Mouse (Mus musculus) ovary, postnatal 14 days (tissue): ENCODE data around the gene Bmp6.

Experiments
- DNase-seq: peaks from one replicate; pipeline ENCODE4 v3.0.0; 2022; ENCODE audit warnings: low spot score

Bmp6 gene

DNA sequence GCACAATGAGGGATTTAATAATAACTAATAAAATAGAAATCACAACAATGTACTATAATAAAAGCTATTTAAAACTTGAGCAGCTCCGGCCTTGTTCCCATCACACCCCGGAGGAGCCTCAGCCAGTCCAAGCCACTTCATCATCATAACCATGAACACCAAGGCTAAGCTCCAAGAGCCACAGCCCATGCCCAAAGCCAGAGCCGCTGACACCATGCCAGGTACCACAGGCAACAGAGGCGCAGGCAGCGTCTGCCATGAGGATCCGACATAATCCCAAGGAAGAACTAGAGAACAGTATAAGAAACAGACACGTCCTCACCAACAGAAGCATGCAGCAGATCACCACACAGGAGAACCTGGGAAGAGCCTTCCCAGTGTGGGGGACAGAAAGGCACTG, 169.0 kb downstream of the Bmp6 start:
- DNase-seq: no peak

GRCm38 (mm10) chr13:38515431-38515830, 170.5 kb downstream of the Bmp6 start:
- no peak for DNase-seq

DNA sequence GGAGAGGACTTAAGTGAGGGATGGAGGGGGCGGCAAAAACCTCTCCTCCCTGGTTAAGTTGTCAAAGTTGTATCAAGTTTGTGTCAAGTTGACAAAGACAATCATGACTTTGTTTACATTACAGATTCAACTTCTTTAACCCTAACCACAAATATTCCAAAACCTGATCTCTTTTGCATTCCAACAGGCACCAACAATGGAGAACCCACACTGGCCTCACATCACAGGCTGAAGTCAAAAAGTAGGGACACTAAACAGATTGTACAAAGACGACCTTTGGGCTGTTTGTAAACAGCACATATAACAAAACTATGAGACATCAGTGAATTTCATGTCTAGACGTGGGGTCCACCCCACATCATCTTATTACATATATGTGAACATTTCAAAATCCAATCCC, 170.9 kb downstream of the Bmp6 start:
- DNase-seq: no peak

- no peak for DNase-seq
These were observed 171.7 kb downstream of the Bmp6 start for GRCm38 (mm10) chr13:38516582-38516981.

- no peak for DNase-seq
These were observed 175.4 kb downstream of the Bmp6 start for GRCm38 (mm10) chr13:38520299-38520698.

GRCm38 (mm10) chr13:38522056-38522654, 177.2 kb downstream of the Bmp6 start:
- DNase-seq: no peak

GRCm38 (mm10) chr13:38523231-38523630, 178.3 kb downstream of the Bmp6 start:
- no peak for DNase-seq

DNA sequence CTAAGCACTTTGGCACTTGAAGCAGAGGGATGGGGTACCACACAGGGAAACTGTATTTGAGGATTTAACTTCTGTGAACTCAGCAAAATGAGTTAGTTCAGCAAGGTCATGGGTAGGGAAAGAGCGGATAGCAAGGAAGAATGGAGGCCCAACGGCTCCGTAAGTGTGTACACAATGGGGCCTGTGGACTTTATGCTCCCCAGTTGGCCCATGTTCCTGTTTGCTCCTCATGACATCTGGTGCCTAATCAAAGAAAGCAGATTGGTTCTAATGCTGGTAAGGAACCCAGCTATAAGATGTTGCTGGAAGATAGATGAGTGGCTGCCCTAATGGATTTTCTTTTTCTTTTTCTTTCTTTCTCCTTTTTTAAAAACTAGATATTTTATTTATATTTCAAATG, 180.4 kb downstream of the Bmp6 start:
- no peak for DNase-seq

- DNase-seq: no peak
These were observed 181.2 kb downstream of the Bmp6 start for GRCm38 (mm10) chr13:38526116-38526515.

- DNase-seq: no peak
These were observed 182.3 kb downstream of the Bmp6 start for GRCm38 (mm10) chr13:38527041-38527796.

DNA sequence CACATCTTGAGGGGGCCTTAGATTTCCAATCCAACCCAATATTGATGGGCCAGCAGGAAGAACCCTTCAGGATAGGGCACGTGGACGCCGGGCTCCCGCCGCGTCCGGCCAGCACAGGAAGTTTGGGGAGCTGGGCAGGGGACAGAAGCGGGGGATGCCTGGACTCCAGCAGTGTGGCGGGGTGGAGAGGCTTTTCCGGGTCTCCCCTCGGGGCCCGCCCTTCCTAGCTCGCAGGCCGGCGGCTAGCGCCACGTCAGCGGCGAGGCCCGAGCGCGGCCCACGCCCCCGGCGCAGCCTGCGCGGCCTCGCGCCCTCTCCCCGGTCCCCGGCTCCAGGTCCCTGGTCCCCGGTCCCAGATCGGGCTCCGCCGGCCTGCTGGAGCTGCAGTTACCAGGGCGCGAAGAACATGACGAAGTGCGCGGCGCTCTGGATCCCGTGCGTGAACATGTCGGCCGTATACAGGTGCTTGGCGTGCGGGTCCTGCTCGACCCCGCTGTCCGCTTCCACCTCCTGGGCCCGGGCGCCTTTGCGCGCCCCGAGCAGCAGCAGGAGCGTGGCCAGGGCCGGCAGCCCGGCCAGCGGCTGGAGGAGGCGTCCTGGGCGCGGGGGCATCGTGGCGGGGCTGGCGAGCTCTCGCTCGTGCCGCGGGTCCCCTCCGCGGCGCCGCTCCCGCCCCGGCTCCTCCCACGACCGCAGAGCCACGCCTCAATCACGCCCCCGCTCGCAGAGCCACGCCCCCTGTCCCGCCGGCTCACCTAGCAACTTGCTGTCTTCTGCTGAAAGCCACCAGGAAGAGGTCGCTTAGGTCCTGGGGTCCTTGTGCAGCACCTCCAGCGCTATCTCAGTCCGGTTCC, 183.1 kb downstream of the Bmp6 start:
- peak; percentile 84 for DNase-seq

GRCm38 (mm10) chr13:38528687-38529294, 183.9 kb downstream of the Bmp6 start, which contains the start of gene Txndc5:
Gene Txndc5, minus strand, starts transcription at chr13:38528824.
- DNase-seq: no peak

GRCm38 (mm10) chr13:38529576-38529975, 184.7 kb downstream of the Bmp6 start:
- no peak for DNase-seq

DNA sequence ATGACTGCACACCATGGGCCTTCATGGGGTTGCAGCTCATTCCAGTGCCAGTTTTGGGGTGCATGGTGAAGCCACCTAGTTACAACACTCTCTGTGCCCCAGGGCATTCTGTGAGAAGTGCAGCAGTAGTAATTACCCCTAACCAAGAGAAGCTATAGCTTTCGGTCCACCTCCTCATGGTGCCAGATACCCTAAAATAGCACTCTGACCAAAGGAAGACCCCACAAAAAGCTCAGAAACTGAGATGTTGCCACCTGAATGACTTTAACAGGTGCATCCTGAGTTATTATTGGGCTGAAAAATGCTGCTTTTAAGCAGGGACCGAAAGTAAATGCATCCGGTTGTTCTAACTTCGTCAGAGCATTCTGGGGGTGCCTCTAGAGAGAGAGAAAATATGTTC, 186.6 kb downstream of the Bmp6 start:
- no peak for DNase-seq

GRCm38 (mm10) chr13:38533461-38533860, 188.6 kb downstream of the Bmp6 start:
- no peak for DNase-seq

GRCm38 (mm10) chr13:38534016-38534415, 189.1 kb downstream of the Bmp6 start:
- no peak for DNase-seq

DNA sequence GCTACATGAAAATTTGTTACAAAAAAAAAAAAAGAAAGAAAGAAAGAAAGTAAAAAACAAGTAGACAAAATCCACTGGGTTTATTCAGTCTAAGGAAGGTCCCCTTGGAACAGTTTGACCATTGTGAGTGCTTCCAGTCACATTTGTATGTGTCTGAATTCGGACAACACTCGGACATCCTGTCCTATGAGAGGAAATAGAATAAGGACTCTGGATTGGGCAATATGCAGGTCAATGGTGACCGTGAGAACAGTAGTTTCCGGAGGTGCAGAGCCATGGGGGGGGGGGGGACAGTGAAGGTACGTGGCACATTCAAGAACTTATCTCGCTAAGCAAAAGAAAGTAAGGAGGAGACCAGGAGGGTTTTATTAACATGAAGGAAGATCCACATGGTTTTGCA, 189.8 kb downstream of the Bmp6 start:
- no peak for DNase-seq

GRCm38 (mm10) chr13:38537521-38537920, 192.6 kb downstream of the Bmp6 start:
- no peak for DNase-seq

GRCm38 (mm10) chr13:38539192-38539900, 194.4 kb downstream of the Bmp6 start:
- DNase-seq: no peak

DNA sequence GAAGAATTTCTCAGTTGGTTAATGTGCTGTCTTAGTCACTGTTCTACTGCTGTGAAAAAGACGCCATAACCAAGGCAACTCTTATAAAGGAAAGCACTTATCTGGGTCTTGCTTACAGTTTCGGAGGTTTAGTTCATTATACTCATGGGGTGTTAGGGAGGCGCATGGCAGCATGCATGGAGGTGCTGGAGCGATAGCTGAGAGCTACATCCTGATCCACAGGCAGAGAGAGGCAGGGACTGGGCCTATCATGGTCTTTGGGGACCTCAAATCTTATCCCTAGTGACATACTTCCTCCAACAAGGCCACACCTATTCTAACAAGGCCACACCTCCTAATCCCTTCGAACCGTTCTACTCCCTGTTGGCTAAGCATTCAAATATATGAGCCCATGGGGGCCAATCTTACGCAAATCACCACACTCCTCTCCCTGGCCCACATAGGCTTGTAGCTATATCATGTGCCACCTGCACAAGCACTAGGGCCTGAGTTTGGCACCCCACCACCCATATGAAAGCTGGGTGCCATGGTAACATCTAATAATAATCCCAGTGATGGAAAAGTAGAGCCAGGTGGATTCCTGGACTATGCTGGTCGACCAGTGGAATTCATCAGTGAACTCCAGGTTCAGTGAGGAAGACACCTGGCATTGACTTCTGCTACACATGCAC, 198.7 kb downstream of the Bmp6 start:
- no peak for DNase-seq

GRCm38 (mm10) chr13:38544769-38545445, 200.0 kb downstream of the Bmp6 start:
- no peak for DNase-seq
